Mouse (Mus musculus) thymus, postnatal 36 days (tissue): ENCODE data around the gene Trim71.
"Not testable (repeated sequence)": the region's sequence is repeated elsewhere in the genome, so short reads cannot be mapped to it uniquely, and the experiment has no call there.

Experiments used
- DNase-seq, 2 experiments: peaks; one replicate each; pipeline ENCODE4 v3.0.0; 2022; ENCODE audit warnings: mixed read lengths in 2 of 2

The Trim71 gene

DNA sequence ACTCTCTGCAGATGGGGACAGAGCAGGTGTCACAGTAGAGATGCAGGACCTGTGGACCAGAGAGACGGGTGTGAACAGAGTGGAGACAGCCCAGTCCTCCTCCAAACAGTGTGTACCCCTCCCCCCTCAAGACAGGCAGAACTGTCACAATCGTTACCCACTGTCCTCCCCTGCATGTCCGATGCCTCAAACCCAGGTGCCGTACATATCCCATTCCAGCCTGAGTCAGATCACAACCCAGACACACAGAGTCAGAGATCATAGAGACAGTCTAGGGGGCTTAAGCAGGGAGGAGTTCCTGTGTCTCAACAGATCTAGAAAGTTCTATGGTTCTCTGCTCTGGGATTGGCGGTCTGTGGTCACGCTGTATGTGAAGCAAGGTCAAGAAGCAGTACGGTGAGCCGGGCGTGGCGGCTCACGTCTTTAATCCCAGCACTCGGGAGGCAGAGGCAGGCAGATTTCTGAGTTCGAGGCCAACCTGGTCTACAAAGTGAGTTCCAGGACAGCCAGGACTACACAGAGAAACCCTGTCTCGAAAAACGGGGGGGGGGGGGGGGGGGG lies 39.0 kb downstream of the Trim71 start:
- no peak for DNase-seq

DNA sequence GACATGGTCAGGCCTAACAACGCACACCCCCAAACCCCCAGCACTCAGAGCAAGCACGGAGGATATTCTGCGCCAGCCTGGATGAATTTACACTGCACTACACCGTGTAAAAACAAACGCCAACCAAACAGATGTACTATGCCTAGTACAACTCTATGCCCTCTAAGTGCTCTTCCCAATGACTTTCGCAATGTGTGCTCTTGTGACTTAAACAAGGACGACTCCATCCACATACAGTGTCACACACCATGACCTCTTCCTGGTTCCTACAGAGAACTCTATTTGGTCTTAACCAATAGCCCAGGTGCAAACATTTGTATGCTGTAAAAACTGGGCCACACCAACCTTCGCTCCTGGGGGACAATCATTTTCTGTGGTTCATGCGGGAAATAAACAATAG lies 41.7 kb downstream of the Trim71 start:
- DNase-seq, result no peak

GRCm38 (mm10) chr9:114522041-114522440 lies 42.1 kb downstream of the Trim71 start:
- no peak for DNase-seq

GRCm38 (mm10) chr9:114520529-114520928 lies 43.6 kb downstream of the Trim71 start:
- DNase-seq, result not testable (repeated sequence)

DNA sequence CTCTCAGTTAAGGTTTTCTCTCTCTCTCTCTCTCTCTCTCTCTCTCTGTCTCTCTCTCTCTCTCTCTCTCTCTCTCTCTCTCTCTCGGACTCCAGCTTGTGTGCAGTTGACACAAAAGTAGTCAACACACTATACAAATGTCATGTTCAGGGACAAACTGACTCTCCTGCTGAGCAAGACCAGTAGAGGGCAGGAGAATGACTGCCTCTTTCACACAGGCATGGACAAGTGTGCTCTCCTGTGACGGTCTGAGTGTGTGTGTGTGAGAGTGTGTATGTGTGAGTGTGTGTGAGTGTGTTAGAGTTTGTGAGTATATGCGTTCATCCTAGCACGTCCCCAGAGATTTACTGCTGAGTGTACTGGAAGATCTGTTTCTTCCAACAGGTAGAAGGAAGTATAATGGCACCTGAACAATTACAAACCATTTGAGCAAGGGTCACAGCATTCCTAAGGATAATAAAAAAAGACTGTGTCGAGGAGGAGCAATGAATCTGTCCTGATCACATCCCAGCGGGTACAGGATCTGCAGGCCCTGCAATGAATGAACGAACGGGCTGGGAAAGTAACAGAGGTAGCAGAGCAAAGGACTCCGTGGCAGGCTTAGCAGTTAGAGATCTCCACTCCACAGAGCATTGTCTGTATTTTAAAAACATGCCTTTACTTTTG lies 45.2 kb downstream of the Trim71 start:
- DNase-seq, result no peak

DNA sequence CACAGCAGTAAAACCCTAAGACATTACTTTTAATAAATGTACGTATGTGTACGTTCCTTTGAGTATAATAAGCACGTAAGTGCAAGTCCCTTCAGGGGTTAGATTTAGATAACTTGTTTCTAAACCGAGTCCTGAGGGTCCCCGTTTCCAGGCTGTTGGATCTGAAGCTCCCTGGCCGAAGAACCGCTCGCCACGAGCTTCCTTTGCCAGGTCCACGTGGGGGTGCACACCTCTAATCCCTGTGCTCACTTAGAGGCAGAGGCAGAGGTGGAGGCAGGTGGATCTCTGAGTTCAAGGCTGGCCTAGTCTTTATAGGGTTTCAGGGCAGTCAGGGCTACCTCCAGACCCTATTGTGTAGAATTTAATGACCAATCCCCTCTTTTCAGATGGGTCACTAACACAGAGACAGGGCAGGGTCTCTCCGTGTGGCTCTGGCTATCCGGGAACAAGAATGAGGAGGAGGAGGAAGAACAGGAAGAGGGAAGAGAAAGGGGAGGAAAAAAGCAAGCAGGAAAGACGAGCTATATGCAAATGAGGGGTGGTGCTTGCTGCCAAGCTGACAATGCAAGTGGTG lies 46.2 kb downstream of the Trim71 start:
- no peak for DNase-seq

- no peak for DNase-seq
Measured at GRCm38 (mm10) chr9:114515364-114515763, 48.8 kb downstream of the Trim71 start, which contains the start of gene C130032M10Rik. Gene C130032M10Rik (plus strand): TSS chr9:114515697.

DNA sequence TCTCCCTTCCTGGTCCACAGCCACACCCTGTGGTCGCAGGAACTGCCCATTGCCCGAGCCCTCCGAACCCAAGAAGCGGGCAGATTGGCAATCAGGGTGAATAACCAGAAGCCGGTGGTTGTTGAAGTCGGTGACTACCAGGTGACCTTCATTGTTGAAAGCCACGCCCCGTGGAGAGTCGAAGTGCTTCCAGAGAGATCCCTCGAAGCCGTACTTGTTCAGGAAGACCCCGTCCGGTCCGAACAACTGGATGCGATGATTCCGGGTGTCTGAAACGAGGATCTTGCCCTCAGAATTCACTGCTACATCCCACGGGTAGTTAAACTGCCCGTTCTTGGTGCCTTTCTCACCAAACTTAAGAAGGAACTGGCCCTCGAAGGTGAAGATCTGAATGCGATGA lies 51.3 kb downstream of the Trim71 start:
- DNase-seq, result no peak

DNA sequence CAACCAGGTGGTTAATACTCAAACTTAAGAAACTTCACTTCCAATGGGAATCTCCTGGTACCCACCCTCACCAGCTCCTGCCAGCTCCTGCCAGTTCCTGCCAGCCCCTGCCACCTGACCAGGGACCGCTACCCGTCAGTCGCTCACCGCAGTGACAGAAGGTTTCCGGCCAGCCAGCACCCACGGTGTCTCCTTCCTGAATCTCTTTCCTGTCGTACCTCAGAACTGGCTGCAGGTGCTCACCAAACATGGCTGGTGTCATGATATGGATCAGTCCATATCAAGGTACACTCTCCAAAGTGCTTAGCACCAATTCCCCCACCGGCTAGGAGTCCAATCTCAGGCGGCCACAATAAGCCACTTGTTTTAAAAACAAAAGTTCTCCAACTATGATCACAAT lies 54.4 kb downstream of the Trim71 start:
- DNase-seq, result peak; percentile 57 to 72

- no peak for DNase-seq
Measured at GRCm38 (mm10) chr9:114507421-114507820, 56.7 kb downstream of the Trim71 start.

- DNase-seq, result no peak
Measured at GRCm38 (mm10) chr9:114506564-114506963, 57.6 kb downstream of the Trim71 start.

DNA sequence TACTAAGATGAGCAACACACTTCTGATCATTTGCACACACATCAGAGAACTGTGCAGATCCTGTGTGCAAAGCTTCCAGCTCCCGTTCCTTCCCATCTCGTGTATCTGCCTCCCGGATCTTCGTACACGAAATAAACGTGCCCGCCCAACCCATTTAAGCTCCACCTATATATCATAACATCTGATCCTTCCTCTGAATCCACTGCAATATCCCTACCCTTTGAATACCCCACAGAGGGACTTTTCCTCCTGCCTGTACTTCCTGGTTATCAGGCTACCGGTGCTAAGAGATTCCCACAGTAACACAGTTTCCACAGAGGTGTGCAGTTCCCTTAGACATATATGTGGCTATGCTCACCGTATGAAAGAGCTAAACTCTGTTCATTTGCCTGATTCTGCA lies 59.4 kb downstream of the Trim71 start, which contains the start of gene Ccr4:
Ccr4 (minus strand) TSS at position 101 of the 400 bp plus-strand sequence.
- no peak for DNase-seq

GRCm38 (mm10) chr9:114502711-114503427 lies 61.3 kb downstream of the Trim71 start:
- DNase-seq, result no peak

DNA sequence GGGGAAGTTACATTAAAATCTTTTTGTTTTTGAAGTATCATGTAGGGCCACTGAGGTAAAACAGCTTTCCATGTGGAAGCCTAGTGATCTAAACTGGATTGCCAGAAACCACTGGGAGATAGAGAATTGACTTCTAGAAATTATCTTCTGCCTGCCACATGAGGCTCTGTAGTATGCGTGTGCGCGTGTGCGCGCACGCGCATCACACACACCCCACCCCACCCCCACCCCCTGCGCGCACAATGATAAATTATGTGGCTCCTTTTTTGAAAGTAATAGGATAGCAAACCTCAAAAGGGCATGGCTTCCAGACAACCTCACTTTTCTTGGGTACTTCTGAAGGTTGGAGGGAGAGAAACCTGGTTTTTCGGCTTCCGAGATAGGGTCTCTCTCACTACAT lies 62.3 kb downstream of the Trim71 start:
- DNase-seq, result no peak

GRCm38 (mm10) chr9:114501111-114501510 lies 63.1 kb downstream of the Trim71 start:
- DNase-seq, result no peak

- peak; percentile 60 to 68 for DNase-seq
Measured at GRCm38 (mm10) chr9:114499783-114500515, 64.2 kb downstream of the Trim71 start.

DNA sequence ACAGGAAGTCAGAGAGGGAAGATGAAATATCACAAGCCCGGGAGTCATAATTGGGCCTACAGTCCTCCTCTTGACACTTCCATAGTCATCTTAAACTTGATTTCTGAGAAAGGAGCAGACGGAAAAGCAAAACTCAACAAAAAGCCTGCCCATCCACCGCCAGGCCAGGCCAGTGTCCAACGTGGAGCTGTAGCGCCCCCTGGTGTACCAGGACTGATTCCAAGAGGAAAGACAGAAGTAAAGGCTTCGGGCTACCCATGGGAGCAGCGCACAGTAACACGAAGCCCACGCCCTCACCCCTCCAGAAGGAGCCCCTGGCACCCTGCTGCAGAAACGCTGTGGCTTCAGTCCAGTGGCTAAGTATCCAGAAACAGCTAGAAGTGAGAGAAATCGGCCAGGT lies 66.0 kb downstream of the Trim71 start:
- peak; percentile 87 to 92 for DNase-seq

GRCm38 (mm10) chr9:114496469-114496868 lies 67.7 kb downstream of the Trim71 start:
- peak; percentile 55 to 68 for DNase-seq

DNA sequence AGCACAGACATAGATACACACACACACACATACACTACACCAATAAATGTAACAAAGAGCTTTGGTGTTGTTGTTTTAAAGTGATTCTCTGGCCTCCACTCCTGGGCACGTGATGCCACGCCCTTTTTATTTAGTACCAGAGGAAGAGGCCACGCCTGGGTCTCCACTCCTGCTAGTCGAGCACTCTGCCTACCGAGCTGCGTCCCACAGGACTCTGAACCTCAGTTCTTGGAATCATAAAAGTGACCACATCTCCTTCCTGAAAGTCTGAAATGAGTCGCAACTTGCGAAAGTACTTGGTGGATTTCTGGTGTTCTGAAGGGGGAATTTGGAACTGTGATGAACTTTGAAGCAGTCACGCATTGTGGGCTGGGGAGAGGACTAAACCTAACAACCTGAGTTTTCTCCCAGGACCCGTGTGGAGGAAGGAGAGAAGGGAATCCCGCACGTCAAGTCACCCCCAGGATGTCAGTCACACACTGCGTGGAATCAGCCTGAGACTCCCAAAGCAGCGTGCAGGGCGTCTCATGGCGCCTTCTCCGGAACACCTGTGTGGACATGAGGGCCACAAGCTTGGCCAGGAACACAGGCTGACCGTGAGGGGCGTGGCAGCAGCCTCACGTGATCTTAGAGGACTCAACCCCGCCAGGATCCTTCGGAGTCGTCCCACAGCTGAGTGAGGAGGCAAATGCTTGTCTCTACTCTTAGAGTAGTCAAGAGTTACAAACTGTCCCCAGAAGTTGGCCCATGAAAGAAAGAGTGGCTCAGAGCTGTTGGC lies 76.5 kb downstream of the Trim71 start:
- DNase-seq, result no peak

DNA sequence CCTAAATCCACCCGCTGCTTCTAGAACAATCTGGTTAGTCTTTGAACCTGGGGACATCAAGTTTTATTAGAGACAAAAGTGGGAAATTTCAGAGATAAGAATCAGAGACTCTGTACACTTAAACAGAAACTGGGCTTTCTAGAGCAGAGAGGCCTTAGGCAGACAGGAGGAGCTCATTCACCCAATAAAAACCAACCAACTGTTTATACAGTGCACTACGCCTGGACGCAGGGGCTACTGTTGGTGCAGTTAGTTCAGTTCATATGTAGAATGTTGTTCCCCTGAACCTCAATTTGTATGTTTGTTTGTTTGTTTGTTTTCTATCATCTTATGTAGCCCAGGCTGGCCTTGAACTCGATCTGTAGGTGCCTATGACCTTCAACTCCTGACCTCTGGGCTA lies 77.4 kb downstream of the Trim71 start:
- no peak for DNase-seq

DNA sequence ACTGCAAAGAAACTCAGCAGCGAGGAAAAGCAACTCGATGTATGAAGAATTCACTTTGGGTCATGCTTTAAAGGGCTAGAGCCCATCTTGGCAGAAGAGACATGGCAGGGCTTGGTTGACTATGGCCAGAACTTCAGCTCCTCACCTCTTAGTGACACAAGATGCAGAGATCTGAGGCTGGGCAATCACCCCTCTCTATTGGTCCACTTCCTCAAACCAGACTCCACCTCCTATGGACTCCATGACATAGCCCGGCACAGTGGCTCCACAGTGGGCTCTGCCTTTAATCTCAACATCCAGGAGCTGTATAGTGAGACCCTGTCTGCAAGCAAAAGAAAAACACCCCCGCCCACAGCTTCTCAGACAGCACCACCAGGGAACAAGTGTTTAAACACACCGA lies 79.4 kb downstream of the Trim71 start:
- DNase-seq, result no peak

GRCm38 (mm10) chr9:114480940-114481339 lies 83.2 kb downstream of the Trim71 start:
- DNase-seq, result peak in 1 of 2 experiments; percentile 18
